Mouse (Mus musculus): ENCODE measurements around the gene Gm813. TPM values are rescaled to one million over a fixed set of nuclear protein-coding genes. Genes with fewer than 3 reads are reported as not detected.

The Gm813 gene
- polyA plus RNA-seq, 1 experiment from 2014 or later, result not detected

DNA sequence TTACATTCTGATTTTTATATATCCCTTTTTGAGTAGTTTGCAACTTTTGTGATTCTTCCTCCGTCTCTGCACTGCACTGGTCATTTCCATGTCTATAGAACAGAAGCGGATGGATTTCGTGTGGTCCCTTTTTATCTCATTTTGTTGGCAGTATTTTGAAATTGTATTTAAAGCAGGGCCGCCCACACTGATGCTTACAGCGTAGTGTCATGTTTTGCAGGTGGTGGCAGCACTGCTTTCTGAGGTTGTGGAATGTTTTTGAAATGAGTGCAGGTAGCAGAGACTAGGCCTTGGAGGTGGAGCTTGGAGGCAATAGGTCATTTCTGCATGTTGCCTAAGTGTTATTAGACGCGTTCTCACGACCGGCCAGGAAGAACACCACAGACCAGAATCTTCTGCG lies 33.2 kb upstream of the Gm813 start:
- Histone ChIP-seq H3K36me3 (ENCODE audit: control insufficient read depth, insufficient read depth, low read length) (no peaks in the 10 kb centered on the region), H3K9me3 (ENCODE audit: control insufficient read depth, low read length) (no peaks in the 10 kb centered on the region), H3K9ac (ENCODE audit: low read length) (no peak overlapping the region), H3K27ac (ENCODE audit: low read depth) (no peak overlapping the region), H3K4me3 (ENCODE audit: low read depth, low read length) (no peak overlapping the region), H3K4me1 (replicated peaks; ENCODE audit: control insufficient read depth, insufficient read depth, low read length) (no peaks in the 10 kb centered on the region), H3K27me3 (replicated peaks; ENCODE audit: control insufficient read depth, insufficient read depth, low read length) (no peaks in the 10 kb centered on the region), H3K4me2 (ENCODE audit: low read length) (no peak overlapping the region)
- DNase-seq (ENCODE audit: low spot score) (no peak), ATAC-seq (replicated peaks; ENCODE audit: low FRiP score, low TSS enrichment, low read depth) (no peak)
- 95% methylated on average over 10 of the region's 10 CpGs for WGBS

DNA sequence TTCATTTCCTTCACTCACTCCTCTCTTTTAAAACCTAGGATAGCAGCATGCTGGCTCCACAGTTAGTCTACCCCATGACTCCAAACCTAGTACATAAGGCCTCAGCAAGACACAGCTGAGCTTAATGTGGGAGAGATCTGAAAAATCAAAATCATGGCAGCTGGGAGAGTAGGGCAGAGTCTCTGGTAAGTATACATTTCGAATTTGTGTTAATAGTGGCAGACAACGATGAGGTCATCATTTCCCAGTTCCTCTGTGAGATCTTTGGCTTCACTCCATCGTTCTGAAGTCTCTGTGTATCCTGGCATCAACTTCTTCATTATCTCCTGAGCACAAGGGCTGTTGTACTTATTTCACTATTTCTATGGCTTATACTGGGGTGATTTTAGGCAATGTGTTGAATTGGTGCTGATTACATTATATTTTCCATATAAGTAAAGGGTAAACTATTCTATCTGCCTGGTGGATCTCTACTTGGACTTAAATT lies 22.0 kb upstream of the Gm813 start, which contains the start of gene E330017A01Rik:
Gene E330017A01Rik (minus strand): TSS at position 51 of the 487 bp plus-strand sequence.
- H3K4me2 ChIP-seq (ENCODE audit: low read length), result no peak within 1 kb of the TSS
- whole genome bisulfite sequencing, result 70% methylated on average over 3 of the region's 3 CpGs
- H3K27ac ChIP-seq (ENCODE audit: low read depth), result no peak within 1 kb of the TSS
- DNase-seq (ENCODE audit: low spot score), result no peak
- H3K4me3 ChIP-seq (ENCODE audit: low read depth, low read length), result no peak within 1 kb of the TSS
- H3K27me3 ChIP-seq (replicated peaks; ENCODE audit: control insufficient read depth, insufficient read depth, low read length), result no peaks in the 10 kb centered on the region
- no peak for ATAC-seq (replicated peaks; ENCODE audit: low FRiP score, low TSS enrichment, low read depth)
- no peaks in the 10 kb centered on the region for H3K36me3 ChIP-seq (ENCODE audit: control insufficient read depth, insufficient read depth, low read length)
- no peaks in the 10 kb centered on the region for H3K4me1 ChIP-seq (replicated peaks; ENCODE audit: control insufficient read depth, insufficient read depth, low read length)
- H3K9ac ChIP-seq (ENCODE audit: low read length), result no peak within 1 kb of the TSS
- H3K9me3 ChIP-seq (ENCODE audit: control insufficient read depth, low read length), result no peaks in the 10 kb centered on the region

DNA sequence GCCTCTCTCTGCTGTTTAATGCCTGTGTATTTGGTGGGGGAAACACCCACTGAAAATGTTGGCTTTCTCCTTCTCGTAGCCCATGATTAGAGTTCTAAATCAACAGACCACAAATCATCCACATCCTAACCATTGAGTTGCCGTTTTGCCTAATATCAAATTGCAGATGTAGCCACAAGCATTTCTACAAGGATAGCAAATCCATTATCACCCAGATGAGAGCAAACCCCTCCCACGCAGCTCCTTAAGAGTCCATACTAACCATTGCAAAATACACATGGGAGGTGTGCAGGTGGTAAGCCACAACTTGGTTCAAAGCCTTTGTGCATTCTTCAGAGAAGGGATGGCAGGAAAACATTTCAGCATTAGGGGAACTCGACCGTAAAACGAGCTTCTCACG lies 21.2 kb upstream of the Gm813 start:
- Histone ChIP-seq H3K9ac (ENCODE audit: low read length) (no peak overlapping the region), H3K4me2 (ENCODE audit: low read length) (no peak overlapping the region), H3K4me3 (ENCODE audit: low read depth, low read length) (no peak overlapping the region), H3K27ac (ENCODE audit: low read depth) (no peak overlapping the region), H3K9me3 (ENCODE audit: control insufficient read depth, low read length) (no peaks in the 10 kb centered on the region), H3K27me3 (replicated peaks; ENCODE audit: control insufficient read depth, insufficient read depth, low read length) (no peaks in the 10 kb centered on the region), H3K36me3 (ENCODE audit: control insufficient read depth, insufficient read depth, low read length) (no peaks in the 10 kb centered on the region), H3K4me1 (replicated peaks; ENCODE audit: control insufficient read depth, insufficient read depth, low read length) (no peaks in the 10 kb centered on the region)
- ATAC-seq (replicated peaks; ENCODE audit: low FRiP score, low TSS enrichment, low read depth) (no peak), DNase-seq (ENCODE audit: low spot score) (no peak)
- 75% methylated on average over 7 of the region's 7 CpGs for WGBS

DNA sequence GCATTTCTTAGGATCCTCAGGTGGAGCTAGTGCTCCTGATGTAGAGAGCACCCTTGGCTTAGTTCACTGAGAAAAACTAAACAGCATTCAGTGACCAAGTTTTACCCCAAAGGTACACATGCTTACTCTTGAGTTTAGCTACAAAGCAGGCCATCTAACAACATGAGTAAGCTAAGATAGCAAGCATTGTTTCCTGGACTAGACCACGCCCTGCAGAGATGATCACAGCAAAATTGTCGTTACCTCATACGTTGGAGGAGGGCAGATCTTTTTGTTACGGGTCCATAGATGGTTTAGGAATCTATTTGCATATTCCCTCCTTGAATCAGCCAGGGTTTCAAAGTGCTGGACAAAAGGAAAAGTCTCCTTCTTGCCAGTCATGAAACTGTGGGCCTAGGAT lies 20.7 kb upstream of the Gm813 start:
- ATAC-seq (replicated peaks; ENCODE audit: low FRiP score, low TSS enrichment, low read depth), result no peak
- H3K27ac ChIP-seq (ENCODE audit: low read depth), result no peak overlapping the region

DNA sequence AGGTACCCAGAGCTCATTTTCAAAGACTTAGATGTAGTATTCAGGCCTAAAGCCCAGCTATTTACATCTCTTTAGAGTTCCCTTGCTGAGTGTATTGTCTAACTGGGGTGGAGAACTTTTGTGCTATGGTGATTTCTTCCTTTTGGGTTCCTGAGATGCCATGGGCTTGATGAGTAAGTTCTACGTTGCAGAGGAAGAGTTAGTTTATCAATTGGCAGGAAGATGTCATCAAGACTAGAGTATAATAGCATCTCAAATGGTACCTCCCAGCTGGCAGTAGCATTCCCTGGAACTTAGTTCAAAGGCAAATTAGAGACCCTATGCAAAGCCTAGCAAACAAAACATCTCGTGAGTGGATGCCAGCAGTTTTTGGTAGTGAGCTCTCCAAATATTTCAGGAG lies 19.1 kb upstream of the Gm813 start:
- H3K4me2 ChIP-seq (ENCODE audit: low read length), result no peak overlapping the region
- DNase-seq (ENCODE audit: low spot score), result no peak
- no peak overlapping the region for H3K4me3 ChIP-seq (ENCODE audit: low read depth, low read length)
- no peak overlapping the region for H3K9ac ChIP-seq (ENCODE audit: low read length)
- no peaks in the 10 kb centered on the region for H3K4me1 ChIP-seq (replicated peaks; ENCODE audit: control insufficient read depth, insufficient read depth, low read length)
- no peak overlapping the region for H3K27ac ChIP-seq (ENCODE audit: low read depth)
- no peaks in the 10 kb centered on the region for H3K9me3 ChIP-seq (ENCODE audit: control insufficient read depth, low read length)
- no peak for ATAC-seq (replicated peaks; ENCODE audit: low FRiP score, low TSS enrichment, low read depth)
- H3K36me3 ChIP-seq (ENCODE audit: control insufficient read depth, insufficient read depth, low read length), result no peaks in the 10 kb centered on the region
- WGBS, result 58% methylated on average over 2 of the region's 2 CpGs
- H3K27me3 ChIP-seq (replicated peaks; ENCODE audit: control insufficient read depth, insufficient read depth, low read length), result no peaks in the 10 kb centered on the region

More for the DNA sequence above, 20.7 kb upstream of the Gm813 start:
- no peaks in the 10 kb centered on the region for H3K4me1 ChIP-seq (replicated peaks; ENCODE audit: control insufficient read depth, insufficient read depth, low read length)
- H3K9ac ChIP-seq (ENCODE audit: low read length), result no peak overlapping the region
- no peaks in the 10 kb centered on the region for H3K36me3 ChIP-seq (ENCODE audit: control insufficient read depth, insufficient read depth, low read length)
- DNase-seq (ENCODE audit: low spot score), result no peak
- no peaks in the 10 kb centered on the region for H3K9me3 ChIP-seq (ENCODE audit: control insufficient read depth, low read length)
- 82% methylated on average over 4 of the region's 4 CpGs for WGBS
- no peaks in the 10 kb centered on the region for H3K27me3 ChIP-seq (replicated peaks; ENCODE audit: control insufficient read depth, insufficient read depth, low read length)
- no peak overlapping the region for H3K4me2 ChIP-seq (ENCODE audit: low read length)
- no peak overlapping the region for H3K4me3 ChIP-seq (ENCODE audit: low read depth, low read length)

DNA sequence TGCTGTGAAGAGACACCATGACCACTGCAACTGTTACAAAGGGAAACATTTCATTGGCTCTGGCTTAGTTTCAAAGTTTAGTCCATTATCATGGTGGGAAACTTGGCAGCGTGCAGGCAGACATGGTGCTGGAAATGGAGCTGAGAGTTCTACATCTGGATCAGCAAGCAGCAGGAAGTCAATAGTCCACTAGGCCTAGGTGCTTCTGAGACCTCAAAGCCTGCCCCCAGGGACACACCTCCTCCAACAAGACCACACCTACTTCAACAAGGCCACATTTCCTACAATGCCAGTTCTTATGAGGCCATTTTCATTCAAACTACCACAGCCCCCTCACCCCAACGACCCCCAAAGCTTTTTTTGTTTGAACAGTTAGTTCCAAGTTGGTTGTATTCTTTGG lies 13.0 kb upstream of the Gm813 start:
- no peak for ATAC-seq (replicated peaks; ENCODE audit: low FRiP score, low TSS enrichment, low read depth)
- H3K27me3 ChIP-seq (replicated peaks; ENCODE audit: control insufficient read depth, insufficient read depth, low read length), result no peaks in the 10 kb centered on the region
- H3K9me3 ChIP-seq (ENCODE audit: control insufficient read depth, low read length), result no peaks in the 10 kb centered on the region
- H3K4me3 ChIP-seq (ENCODE audit: low read depth, low read length), result no peak overlapping the region
- no peak overlapping the region for H3K27ac ChIP-seq (ENCODE audit: low read depth)
- no peak overlapping the region for H3K4me2 ChIP-seq (ENCODE audit: low read length)
- 75% methylated on average over 2 of the region's 2 CpGs for WGBS
- no peak for DNase-seq (ENCODE audit: low spot score)
- H3K9ac ChIP-seq (ENCODE audit: low read length), result no peak overlapping the region
- H3K4me1 ChIP-seq (replicated peaks; ENCODE audit: control insufficient read depth, insufficient read depth, low read length), result no peaks in the 10 kb centered on the region
- no peaks in the 10 kb centered on the region for H3K36me3 ChIP-seq (ENCODE audit: control insufficient read depth, insufficient read depth, low read length)

DNA sequence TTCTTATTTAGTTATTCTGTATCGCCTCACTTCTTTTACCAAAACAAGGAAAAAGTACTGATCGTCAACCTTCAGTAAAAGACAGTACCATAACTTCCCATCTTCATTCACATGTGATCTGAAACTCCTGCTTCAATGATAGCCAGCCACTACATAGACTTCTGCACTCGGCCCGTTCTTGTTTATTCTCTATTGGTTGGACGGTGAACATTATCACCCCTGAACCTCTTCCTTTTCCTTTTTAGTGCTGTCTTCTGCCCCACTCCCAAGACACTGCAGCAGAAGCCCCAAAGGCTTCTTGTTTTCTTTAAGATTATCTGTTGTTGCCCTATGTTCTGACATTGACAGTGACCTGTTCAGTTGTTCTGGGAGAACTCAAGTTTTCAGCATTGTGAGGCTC lies 12.2 kb upstream of the Gm813 start:
- Histone ChIP-seq H3K27ac (ENCODE audit: low read depth) (no peak overlapping the region), H3K4me3 (ENCODE audit: low read depth, low read length) (no peak overlapping the region), H3K9me3 (ENCODE audit: control insufficient read depth, low read length) (no peaks in the 10 kb centered on the region), H3K4me2 (ENCODE audit: low read length) (no peak overlapping the region), H3K4me1 (replicated peaks; ENCODE audit: control insufficient read depth, insufficient read depth, low read length) (no peaks in the 10 kb centered on the region), H3K9ac (ENCODE audit: low read length) (no peak overlapping the region), H3K27me3 (replicated peaks; ENCODE audit: control insufficient read depth, insufficient read depth, low read length) (no peaks in the 10 kb centered on the region), H3K36me3 (ENCODE audit: control insufficient read depth, insufficient read depth, low read length) (no peaks in the 10 kb centered on the region)
- 90% methylated on average over 5 of the region's 5 CpGs for WGBS
- ATAC-seq (replicated peaks; ENCODE audit: low FRiP score, low TSS enrichment, low read depth), result no peak
- DNase-seq (ENCODE audit: low spot score), result no peak

DNA sequence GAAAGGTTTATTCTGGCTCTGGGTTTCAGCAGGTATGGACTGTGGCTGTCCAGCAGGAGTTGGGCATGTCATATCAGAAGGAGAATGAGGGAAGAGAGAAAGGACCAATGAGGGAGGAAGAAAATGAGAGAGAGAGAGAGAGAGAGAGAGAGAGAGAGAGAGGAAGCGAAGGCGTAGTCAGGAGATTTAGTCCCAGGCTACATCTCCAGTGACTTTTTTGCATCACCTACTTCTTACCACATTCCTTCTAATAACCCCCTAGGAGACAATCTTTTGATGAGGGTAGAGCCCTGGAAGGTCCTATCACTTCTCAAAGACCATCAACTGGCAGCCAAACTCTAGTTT lies 11.5 kb upstream of the Gm813 start:
- Histone ChIP-seq H3K4me1 (replicated peaks; ENCODE audit: control insufficient read depth, insufficient read depth, low read length) (no peaks in the 10 kb centered on the region), H3K27me3 (replicated peaks; ENCODE audit: control insufficient read depth, insufficient read depth, low read length) (no peaks in the 10 kb centered on the region), H3K4me2 (ENCODE audit: low read length) (no peak overlapping the region), H3K36me3 (ENCODE audit: control insufficient read depth, insufficient read depth, low read length) (no peaks in the 10 kb centered on the region), H3K9me3 (ENCODE audit: control insufficient read depth, low read length) (no peaks in the 10 kb centered on the region), H3K4me3 (ENCODE audit: low read depth, low read length) (no peak overlapping the region), H3K9ac (ENCODE audit: low read length) (no peak overlapping the region), H3K27ac (ENCODE audit: low read depth) (no peak overlapping the region)
- ATAC-seq (replicated peaks; ENCODE audit: low FRiP score, low TSS enrichment, low read depth), result no peak
- WGBS, result 91% methylated on average over 2 of the region's 2 CpGs
- DNase-seq (ENCODE audit: low spot score), result no peak

DNA sequence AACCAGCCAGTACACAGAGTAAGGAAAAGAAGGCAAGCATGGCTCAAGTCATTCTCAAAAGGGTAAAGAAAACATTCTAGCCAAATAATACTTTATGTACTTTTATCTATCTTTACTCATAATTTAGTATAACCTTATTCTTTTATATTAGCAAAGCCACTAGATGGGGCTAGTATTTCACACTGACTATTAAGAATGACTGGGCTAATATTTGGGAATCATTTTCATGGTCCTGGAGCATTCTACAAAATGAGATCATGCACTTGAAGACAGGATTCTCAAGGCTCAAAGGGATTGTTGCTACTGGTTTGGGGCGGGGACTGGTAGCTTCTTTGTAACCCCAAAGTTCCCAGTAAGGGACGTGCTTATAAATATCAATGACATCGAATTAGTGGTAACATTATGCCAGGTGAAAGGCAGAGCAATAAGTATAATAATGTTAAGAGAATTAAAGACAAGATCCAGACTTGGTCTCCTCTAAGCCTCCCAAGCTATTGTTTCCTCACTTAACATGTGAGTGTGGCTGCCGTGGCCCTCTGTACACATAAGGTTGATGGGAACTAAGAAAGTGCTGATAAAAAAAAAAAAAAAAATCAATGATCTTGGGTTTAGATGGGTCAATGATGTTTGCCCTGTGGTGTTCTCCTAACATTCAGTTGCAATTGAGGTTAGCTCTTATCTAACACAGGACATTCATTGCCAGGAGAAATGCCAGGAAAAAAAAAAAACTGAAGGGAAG lies 11.0 kb upstream of the Gm813 start:
- Histone ChIP-seq H3K4me2 (ENCODE audit: low read length) (no peak overlapping the region), H3K4me3 (ENCODE audit: low read depth, low read length) (no peak overlapping the region), H3K4me1 (replicated peaks; ENCODE audit: control insufficient read depth, insufficient read depth, low read length) (no peaks in the 10 kb centered on the region), H3K9ac (ENCODE audit: low read length) (no peak overlapping the region), H3K27me3 (replicated peaks; ENCODE audit: control insufficient read depth, insufficient read depth, low read length) (no peaks in the 10 kb centered on the region), H3K27ac (ENCODE audit: low read depth) (no peak overlapping the region), H3K36me3 (ENCODE audit: control insufficient read depth, insufficient read depth, low read length) (no peaks in the 10 kb centered on the region), H3K9me3 (ENCODE audit: control insufficient read depth, low read length) (no peaks in the 10 kb centered on the region)
- ATAC-seq (replicated peaks; ENCODE audit: low FRiP score, low TSS enrichment, low read depth) (no peak), DNase-seq (ENCODE audit: low spot score) (no peak)
- WGBS, result 83% methylated on average over 4 of the region's 4 CpGs

Data from intestine, embryonic 14.5 days (tissue).